ENCODE assay signal across 13 mouse cellular contexts in the genomic region with DNA sequence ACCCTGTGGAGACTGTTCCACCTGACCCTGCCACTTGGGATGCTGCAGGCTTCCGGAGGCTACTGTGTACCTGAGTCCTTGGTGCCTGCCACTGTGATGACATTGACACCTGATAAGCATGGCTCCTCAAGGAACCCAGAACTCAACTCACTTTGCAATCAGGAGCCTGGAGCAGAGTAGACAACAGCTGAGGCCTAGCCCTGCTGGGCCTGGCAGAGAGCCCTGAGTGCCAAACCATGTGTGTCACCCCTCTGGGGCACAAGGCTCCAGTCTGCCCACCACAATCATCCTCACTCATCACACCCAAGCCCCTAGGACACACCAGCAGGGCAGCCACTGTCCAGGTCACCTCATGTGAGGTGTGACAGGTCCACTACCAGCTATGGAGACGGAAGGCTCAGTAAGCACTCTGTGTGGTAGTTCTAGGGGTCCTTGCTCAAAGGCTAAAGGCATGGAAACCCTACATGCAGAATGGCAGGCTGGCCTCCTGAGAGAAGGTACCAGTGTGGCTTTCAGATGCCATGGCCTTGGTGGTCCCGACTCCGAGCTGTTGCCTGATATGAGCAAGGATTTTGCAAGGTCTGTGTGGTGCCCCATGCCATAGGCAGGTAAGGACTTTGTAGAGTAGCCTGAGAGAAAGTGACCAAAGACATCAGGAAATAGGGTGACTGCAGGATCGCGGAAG. TPM values are rescaled to one million over a fixed set of nuclear protein-coding genes. Genes with fewer than 3 reads are reported as not detected.
DNase-seq lines count a peak whose midpoint lies in the region; ATAC-seq and TF ChIP-seq lines count a peak whose summit lies in the region.
"Had no signal": no experiment of that assay in that cellular context is flagged by ENCODE, and none has a peak within 500 bp of the region (broad histone marks: within the 10 kb centered on the region; RNA-seq: fewer than 3 reads in every experiment).

No protein-coding gene starts in this region.

- H3K9me3 ChIP-seq in embryonic facial prominence, embryonic 13.5 days = no peaks in the 10 kb centered on the region
- H3K9me3 ChIP-seq in embryonic facial prominence, embryonic 10.5 days = no peaks in the 10 kb centered on the region
- H3K9me3 ChIP-seq in hindbrain, embryonic 12.5 days (replicated peaks) = no peaks in the 10 kb centered on the region
- H3K9me3 ChIP-seq in hindbrain, embryonic 10.5 days = no peaks in the 10 kb centered on the region
- H3K9me3 ChIP-seq: G1E had no signal

- peaks cover 23% of the 10 kb centered on the region for H3K4me1 ChIP-seq in embryonic facial prominence, embryonic 13.5 days
- peaks cover 19% of the 10 kb centered on the region; the same call in 1 of the 2 replicates for H3K4me1 ChIP-seq in embryonic facial prominence, embryonic 10.5 days
- H3K4me1 ChIP-seq in hindbrain, embryonic 12.5 days = peaks cover 14% of the 10 kb centered on the region
- peaks cover 29% of the 10 kb centered on the region for H3K4me1 ChIP-seq in hindbrain, embryonic 10.5 days (replicated peaks)
- H3K4me1 ChIP-seq in thymus, adult 2 months (replicated peaks; ENCODE audit: control insufficient read depth, insufficient read depth, low read length) = peaks cover 65% of the 10 kb centered on the region
- H3K4me1 ChIP-seq in olfactory bulb, adult 2 months (ENCODE audit: control insufficient read depth, insufficient read depth, low read length) = peaks cover 35% of the 10 kb centered on the region

- 94% methylated on average over 6 of the region's 6 CpGs for WGBS in embryonic facial prominence, embryonic 13.5 days
- 94% methylated on average over 6 of the region's 6 CpGs for WGBS in embryonic facial prominence, embryonic 10.5 days
- WGBS in hindbrain, embryonic 12.5 days = 97% methylated on average over 6 of the region's 6 CpGs
- WGBS in hindbrain, embryonic 10.5 days = 94% methylated on average over 6 of the region's 6 CpGs
- WGBS in thymus, adult 2 months = 73% methylated on average over 6 of the region's 6 CpGs
- 92% methylated on average over 6 of the region's 6 CpGs for WGBS in olfactory bulb, adult 2 months

- no peak overlapping the region for H3K9ac ChIP-seq in embryonic facial prominence, embryonic 13.5 days
- no peak overlapping the region for H3K9ac ChIP-seq in hindbrain, embryonic 12.5 days
- H3K9ac ChIP-seq: liver, postnatal 0 days had no signal

- no peaks in the 10 kb centered on the region for H3K27me3 ChIP-seq in embryonic facial prominence, embryonic 13.5 days
- H3K27me3 ChIP-seq in embryonic facial prominence, embryonic 10.5 days (replicated peaks; ENCODE audit: low read depth, poor library complexity, severe bottlenecking) = no peaks in the 10 kb centered on the region
- H3K27me3 ChIP-seq in hindbrain, embryonic 12.5 days = no peaks in the 10 kb centered on the region
- H3K27me3 ChIP-seq in hindbrain, embryonic 10.5 days (ENCODE audit: insufficient read depth, poor library complexity, severe bottlenecking) = no peaks in the 10 kb centered on the region
- H3K27me3 ChIP-seq in thymus, adult 2 months (ENCODE audit: control insufficient read depth, insufficient read depth, low read length) = no peaks in the 10 kb centered on the region

- DNase-seq in embryonic facial prominence, embryonic 10.5 days (ENCODE audit: low spot score) = no peak
- DNase-seq in hindbrain, embryonic 10.5 days (ENCODE audit: low spot score) = no peak
- DNase-seq in thymus, adult 2 months = no peak
- no peak for DNase-seq in thymus, postnatal 25 days
- no peak for DNase-seq in adipocyte (ENCODE audit: low spot score)
- DNase-seq: heart, postnatal 36 days; kidney, adult 9 months; liver, postnatal 0 days; retina, postnatal 1 day had no signal

- no peak for TF ChIP-seq CTCF in thymus, adult 2 months (IDR thresholded peaks at IDR 0.05; ENCODE audit: borderline replicate concordance, control insufficient read depth, extremely low read depth, insufficient read depth, low read length, poor library complexity)
- no peak for TF ChIP-seq CTCF in olfactory bulb, adult 2 months (IDR thresholded peaks at IDR 0.05; ENCODE audit: insufficient read depth, low read depth, low read length)

- 0 out of 2 replicates have a peak, but pooled peaks have one; percentile 9 for TF ChIP-seq POLR2A in thymus, adult 2 months (IDR thresholded peaks at IDR 0.05; ENCODE audit: control insufficient read depth, extremely low read depth, insufficient read depth, low read length, poor library complexity)
- no peak for TF ChIP-seq POLR2A in olfactory bulb, adult 2 months (IDR thresholded peaks at IDR 0.05; ENCODE audit: insufficient read depth, low read depth, low read length)

- H3K4me3 ChIP-seq in embryonic facial prominence, embryonic 13.5 days = no peak overlapping the region
- H3K4me3 ChIP-seq in embryonic facial prominence, embryonic 10.5 days = no peak overlapping the region
- no peak overlapping the region for H3K4me3 ChIP-seq in hindbrain, embryonic 12.5 days
- no peak overlapping the region for H3K4me3 ChIP-seq in hindbrain, embryonic 10.5 days
- H3K4me3 ChIP-seq in thymus, adult 2 months (ENCODE audit: control insufficient read depth, insufficient read depth, low read length) = no peak overlapping the region
- H3K4me3 ChIP-seq in olfactory bulb, adult 2 months (ENCODE audit: insufficient read depth, low read depth, low read length) = no peak overlapping the region

- ATAC-seq in embryonic facial prominence, embryonic 13.5 days (ENCODE audit: insufficient number of reproducible peaks, insufficient read depth, low FRiP score, low TSS enrichment, low read depth) = no peak
- no peak for ATAC-seq in hindbrain, embryonic 12.5 days (ENCODE audit: low FRiP score)
- ATAC-seq: liver, postnatal 0 days had no signal

- 0 out of 2 replicates have a peak overlapping the region, but pooled peaks have one; percentile 16 for H3K27ac ChIP-seq in embryonic facial prominence, embryonic 13.5 days
- H3K27ac ChIP-seq in embryonic facial prominence, embryonic 10.5 days (replicated peaks) = no peak overlapping the region
- H3K27ac ChIP-seq in hindbrain, embryonic 12.5 days = peak overlapping the region; percentile 56; the same call in 1 of the 2 replicates
- H3K27ac ChIP-seq in hindbrain, embryonic 10.5 days = no peak overlapping the region
- peak overlapping the region; percentile 96 for H3K27ac ChIP-seq in thymus, adult 2 months (ENCODE audit: control insufficient read depth, insufficient read depth, low read length)
- H3K27ac ChIP-seq in olfactory bulb, adult 2 months (ENCODE audit: insufficient read depth, low read depth, low read length) = peak overlapping the region; percentile 20; the same call in 1 of the 2 replicates

- peaks cover 73% of the 10 kb centered on the region for H3K36me3 ChIP-seq in embryonic facial prominence, embryonic 13.5 days
- peaks cover 97% of the 10 kb centered on the region for H3K36me3 ChIP-seq in embryonic facial prominence, embryonic 10.5 days (replicated peaks)
- peaks cover 46% of the 10 kb centered on the region for H3K36me3 ChIP-seq in hindbrain, embryonic 12.5 days
- peaks cover 87% of the 10 kb centered on the region for H3K36me3 ChIP-seq in hindbrain, embryonic 10.5 days
- H3K36me3 ChIP-seq in thymus, adult 2 months (ENCODE audit: control insufficient read depth, insufficient read depth, low read length) = peaks cover 23% of the 10 kb centered on the region

- no peak overlapping the region for H3K4me2 ChIP-seq in embryonic facial prominence, embryonic 13.5 days
- no peak overlapping the region for H3K4me2 ChIP-seq in hindbrain, embryonic 12.5 days (replicated peaks)

RNA-seq across cellular contexts. Expression of a gene that starts 15.0 kb away (rescaled TPM):
- 132 and 134 TPM in 2 replicates for polyA plus RNA-seq in embryonic facial prominence, embryonic 13.5 days (2015; fragmentation: Nextera tagmentation; extraction: Ambion mirVana)
- polyA plus RNA-seq in embryonic facial prominence, embryonic 10.5 days (2016; fragmentation: Nextera tagmentation; extraction: Ambion mirVana) = 126 and 135 TPM in 2 replicates
- 196 and 209 TPM in 2 replicates for polyA plus RNA-seq in hindbrain, embryonic 12.5 days (2016; fragmentation: Nextera tagmentation; extraction: Ambion mirVana)
- 131 and 177 TPM in 2 replicates for polyA plus RNA-seq in hindbrain, embryonic 10.5 days (2016; fragmentation: Nextera tagmentation; extraction: Ambion mirVana)
- polyA plus RNA-seq in thymus, adult 2 months (2012; rRNA removed) = 180 and 188 TPM in 2 replicates
- not detected in 2 replicates for polyA plus RNA-seq in olfactory bulb, adult 2 months (2012; ENCODE audit: insufficient read depth, insufficient read length, low replicate concordance, missing spikeins)

RNA-seq across cellular contexts. Expression of a gene that starts 15.2 kb away (rescaled TPM):
- polyA plus RNA-seq in embryonic facial prominence, embryonic 13.5 days (2015; fragmentation: Nextera tagmentation; extraction: Ambion mirVana) = 10.2 TPM in 2 replicates
- 8.2 and 8.8 TPM in 2 replicates for polyA plus RNA-seq in embryonic facial prominence, embryonic 10.5 days (2016; fragmentation: Nextera tagmentation; extraction: Ambion mirVana)
- 6.5 and 6.6 TPM in 2 replicates for polyA plus RNA-seq in hindbrain, embryonic 12.5 days (2016; fragmentation: Nextera tagmentation; extraction: Ambion mirVana)
- polyA plus RNA-seq in hindbrain, embryonic 10.5 days (2016; fragmentation: Nextera tagmentation; extraction: Ambion mirVana) = 6.0 and 8.3 TPM in 2 replicates
- 16.4 and 22.2 TPM in 2 replicates for polyA plus RNA-seq in thymus, adult 2 months (2012; rRNA removed)
- not detected in 2 replicates for polyA plus RNA-seq in olfactory bulb, adult 2 months (2012; ENCODE audit: insufficient read depth, insufficient read length, low replicate concordance, missing spikeins)
- polyA plus RNA-seq: G1E had no signal

RNA-seq across cellular contexts. Expression of a gene that starts 15.9 kb away (rescaled TPM):
- polyA plus RNA-seq in embryonic facial prominence, embryonic 13.5 days (2015; fragmentation: Nextera tagmentation; extraction: Ambion mirVana) = 175 and 185 TPM in 2 replicates
- 170 and 173 TPM in 2 replicates for polyA plus RNA-seq in embryonic facial prominence, embryonic 10.5 days (2016; fragmentation: Nextera tagmentation; extraction: Ambion mirVana)
- polyA plus RNA-seq in hindbrain, embryonic 12.5 days (2016; fragmentation: Nextera tagmentation; extraction: Ambion mirVana) = 141 and 144 TPM in 2 replicates
- 161 and 163 TPM in 2 replicates for polyA plus RNA-seq in hindbrain, embryonic 10.5 days (2016; fragmentation: Nextera tagmentation; extraction: Ambion mirVana)
- 216 and 248 TPM in 2 replicates for polyA plus RNA-seq in thymus, adult 2 months (2012; rRNA removed)
- polyA plus RNA-seq in olfactory bulb, adult 2 months (2012; ENCODE audit: insufficient read depth, insufficient read length, low replicate concordance, missing spikeins) = not detected in 2 replicates

RNA-seq across cellular contexts. Expression of a gene that starts 19.7 kb away (rescaled TPM):
- polyA plus RNA-seq in embryonic facial prominence, embryonic 13.5 days (2015; fragmentation: Nextera tagmentation; extraction: Ambion mirVana) = 25.8 and 34.8 TPM in 2 replicates
- polyA plus RNA-seq in embryonic facial prominence, embryonic 10.5 days (2016; fragmentation: Nextera tagmentation; extraction: Ambion mirVana) = 50.7 and 52.3 TPM in 2 replicates
- polyA plus RNA-seq in hindbrain, embryonic 12.5 days (2016; fragmentation: Nextera tagmentation; extraction: Ambion mirVana) = 26.8 and 30.2 TPM in 2 replicates
- polyA plus RNA-seq in hindbrain, embryonic 10.5 days (2016; fragmentation: Nextera tagmentation; extraction: Ambion mirVana) = 35.3 and 46.0 TPM in 2 replicates
- polyA plus RNA-seq in thymus, adult 2 months (2012; rRNA removed) = 16.9 and 21.4 TPM in 2 replicates
- not detected in 2 replicates for polyA plus RNA-seq in olfactory bulb, adult 2 months (2012; ENCODE audit: insufficient read depth, insufficient read length, low replicate concordance, missing spikeins)

RNA-seq across cellular contexts. Expression of a gene that starts 34.2 kb away (rescaled TPM):
- polyA plus RNA-seq in embryonic facial prominence, embryonic 13.5 days (2015; fragmentation: Nextera tagmentation; extraction: Ambion mirVana) = 31.9 and 40.5 TPM in 2 replicates
- polyA plus RNA-seq in embryonic facial prominence, embryonic 10.5 days (2016; fragmentation: Nextera tagmentation; extraction: Ambion mirVana) = 63.3 and 69.4 TPM in 2 replicates
- polyA plus RNA-seq in hindbrain, embryonic 12.5 days (2016; fragmentation: Nextera tagmentation; extraction: Ambion mirVana) = 96.4 and 103 TPM in 2 replicates
- 67.6 and 99.5 TPM in 2 replicates for polyA plus RNA-seq in hindbrain, embryonic 10.5 days (2016; fragmentation: Nextera tagmentation; extraction: Ambion mirVana)
- 0.26 and 0.62 TPM in 2 replicates for polyA plus RNA-seq in thymus, adult 2 months (2012; rRNA removed)
- not detected in 2 replicates for polyA plus RNA-seq in olfactory bulb, adult 2 months (2012; ENCODE audit: insufficient read depth, insufficient read length, low replicate concordance, missing spikeins)
- polyA plus RNA-seq: G1E; liver, postnatal 0 days had no signal

Comparison
In these comparisons a context has a peak if more than half of its experiments do, and no peak if none do; other contexts are left out.
1. H3K27ac ChIP-seq: peak in embryonic facial prominence, embryonic 13.5 days (single experiment), hindbrain, embryonic 12.5 days (single experiment), thymus, adult 2 months (single experiment) and olfactory bulb, adult 2 months (single experiment); none in embryonic facial prominence, embryonic 10.5 days (single experiment) and hindbrain, embryonic 10.5 days (single experiment).
2. RNA of a gene that starts 15.9 kb away (polyA plus RNA-seq): 216 to 248 TPM in thymus, adult 2 months, 175 to 185 TPM in embryonic facial prominence, embryonic 13.5 days, 170 to 173 TPM in embryonic facial prominence, embryonic 10.5 days, 161 to 163 TPM in hindbrain, embryonic 10.5 days and 141 to 144 TPM in hindbrain, embryonic 12.5 days; not detected in olfactory bulb, adult 2 months; every median in the first group is over 100 times any median in the second.